Mouse (Mus musculus) embryonic facial prominence, embryonic 11.5 days (tissue): ENCODE results near the gene Sox2. TPM values are rescaled to one million over a fixed set of nuclear protein-coding genes. Genes with fewer than 3 reads are reported as not detected.

Experiments
- ATAC-seq: fragments of 200-750 bp; cut with Nextera tagmentation; replicated peaks from 2 replicates; pipeline ENCODE4 v1.8.0; 2017; ENCODE audit warnings: low read depth; ENCODE audit not compliant: insufficient number of reproducible peaks, low FRiP score, low TSS enrichment
- DNase-seq: peaks from one replicate; pipeline ENCODE4 v3.0.0-alpha.2; 2015; ENCODE audit warnings: low spot score
- H3K27ac ChIP-seq: fragments of 300-500 bp; sonication (generic); replicated peaks from 2 replicates; pipeline ENCODE4 v1.5.1; 2014; ENCODE audit warnings: mild to moderate bottlenecking, low read depth, low read length, control low read depth
- H3K27me3 ChIP-seq: fragments of 300-500 bp; sonication (generic); 2 replicates; pipeline ENCODE4 v1.6.1; 2014; ENCODE audit warnings: mild to moderate bottlenecking, low read length, moderate library complexity, mixed read lengths; ENCODE audit not compliant: control insufficient read depth, insufficient read depth
- H3K36me3 ChIP-seq: fragments of 300-500 bp; sonication (generic); replicated peaks from 2 replicates; pipeline ENCODE4 v1.6.1; 2014; ENCODE audit warnings: low read depth, mild to moderate bottlenecking, low read length, moderate library complexity, mixed read lengths; ENCODE audit not compliant: control insufficient read depth, insufficient read depth
- H3K4me1 ChIP-seq: fragments of 300-500 bp; sonication (generic); 2 replicates; pipeline ENCODE4 v1.6.1; 2014; ENCODE audit warnings: low read length, mixed read lengths; ENCODE audit not compliant: control insufficient read depth, insufficient read depth
- H3K4me2 ChIP-seq: fragments of 300-500 bp; sonication (generic); 2 replicates; pipeline ENCODE4 v1.6.1; 2014; ENCODE audit warnings: low read depth, mild to moderate bottlenecking, control low read depth, low read length, moderate library complexity
- H3K4me3 ChIP-seq: fragments of 300-500 bp; sonication (generic); 2 replicates; pipeline ENCODE4 v1.5.1; 2014; ENCODE audit warnings: low read depth, low read length, control low read depth
- H3K9ac ChIP-seq: fragments of 300-500 bp; sonication (generic); replicated peaks from 2 replicates; pipeline ENCODE4 v1.6.1; 2014; ENCODE audit warnings: mild to moderate bottlenecking, control low read depth, low read length
- H3K9me3 ChIP-seq: fragments of 300-500 bp; sonication (generic); replicated peaks from 2 replicates; pipeline ENCODE4 v1.6.1; 2016; ENCODE audit warnings: mild to moderate bottlenecking, low read length, inconsistent platforms, mixed read lengths; ENCODE audit not compliant: control insufficient read depth
- WGBS: fragments of 180-500 bp; shearing (Covaris S2); extraction: QIAGEN DNeasy Blood & Tissue Kit; methylation state at CpG from one replicate; pipeline ENCODE4 v1.1.7; 2014; 5-methylcytosine and 5-hydroxymethylcytosine counted together
- microRNA counts: library from miRNA; unstranded; fragments of <30 nt; microRNA quantifications from one replicate; lab custom pipeline; 2016
- microRNA-seq: library from miRNA; unstranded; fragments of <30 nt; microRNA quantifications from one replicate; pipeline ENCODE4, GENCODE M21; 2016; ENCODE audit warnings: borderline number of aligned reads
- polyA plus RNA-seq: library from polyadenylated mRNA; unstranded; fragments of >200 nt; fragmentation: Nextera tagmentation; extraction: Ambion mirVana; gene quantifications from 2 replicates; pipeline ENCODE4 v1.2.1, GENCODE M21; 2014

Gene Sox2
- polyA plus RNA-seq, 1 experiment from 2014 or later: 13.2 TPM

DNA sequence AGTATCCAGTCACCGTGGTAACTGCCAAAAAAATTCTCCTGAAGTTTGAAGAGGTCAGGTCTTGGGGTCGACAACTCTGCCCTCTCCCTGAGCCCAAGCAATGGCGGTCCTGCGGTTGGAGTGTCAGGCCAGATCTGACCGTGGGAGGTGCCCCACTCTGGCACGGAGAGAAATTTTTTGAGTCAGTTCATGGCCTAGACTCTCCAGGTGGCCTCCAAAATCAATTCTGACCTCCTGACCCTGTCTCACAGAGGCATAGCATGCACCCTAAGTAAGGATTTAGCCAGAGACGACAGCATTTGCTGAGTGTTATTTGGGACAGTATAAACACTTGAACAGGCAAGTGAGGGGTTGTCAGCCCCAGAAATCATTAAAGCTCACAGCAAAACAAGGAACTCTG lies 28.6 kb downstream of the Sox2 start:
- H3K4me3 ChIP-seq: no peak overlapping the region
- DNase-seq (no peak), ATAC-seq (peak; percentile 76)
- no peak overlapping the region for H3K27ac ChIP-seq
- no peak overlapping the region for H3K9ac ChIP-seq
- 8% methylated on average over 7 of the region's 7 CpGs for WGBS
- H3K9me3 ChIP-seq: no peaks in the 10 kb centered on the region
- no peak overlapping the region for H3K4me2 ChIP-seq
- H3K36me3 ChIP-seq: no peaks in the 10 kb centered on the region
- no peaks in the 10 kb centered on the region for H3K4me1 ChIP-seq
- no peaks in the 10 kb centered on the region for H3K27me3 ChIP-seq

GRCm38 (mm10) chr3:34679439-34679838 lies 29.2 kb downstream of the Sox2 start:
- H3K4me3 ChIP-seq: no peak overlapping the region
- H3K9me3 ChIP-seq: no peaks in the 10 kb centered on the region
- no peaks in the 10 kb centered on the region for H3K27me3 ChIP-seq
- WGBS: 53% methylated on average over 2 of the region's 2 CpGs
- DNase-seq: no peak
- no peaks in the 10 kb centered on the region for H3K4me1 ChIP-seq
- H3K4me2 ChIP-seq: no peak overlapping the region
- H3K9ac ChIP-seq: no peak overlapping the region
- no peaks in the 10 kb centered on the region for H3K36me3 ChIP-seq
- ATAC-seq: no peak
- H3K27ac ChIP-seq: no peak overlapping the region

DNA sequence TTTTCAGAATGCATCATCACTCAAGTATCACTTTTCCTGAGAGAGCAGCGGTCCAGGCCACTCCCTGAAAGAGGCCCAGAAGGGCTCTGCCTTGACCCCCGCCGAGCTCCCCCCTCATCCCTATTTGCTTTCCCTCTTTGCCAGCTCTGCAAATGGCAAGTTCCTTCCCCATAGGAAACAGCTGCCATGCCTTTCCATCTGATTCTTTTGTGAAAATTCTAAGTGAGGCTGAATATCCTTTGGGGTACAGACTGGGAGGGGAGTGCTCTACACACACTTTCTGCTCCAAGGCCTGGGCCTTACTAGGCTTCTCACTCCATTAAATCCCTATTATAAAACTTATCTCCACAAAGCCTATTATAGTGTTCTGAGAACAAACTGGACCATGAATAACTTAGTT lies 29.7 kb downstream of the Sox2 start:
- H3K27ac ChIP-seq: no peak overlapping the region
- H3K9ac ChIP-seq: no peak overlapping the region
- no peaks in the 10 kb centered on the region for H3K27me3 ChIP-seq
- H3K36me3 ChIP-seq: no peaks in the 10 kb centered on the region
- no peak overlapping the region for H3K4me2 ChIP-seq
- WGBS: 15% methylated on average over 3 of the region's 3 CpGs
- no peak for DNase-seq
- no peaks in the 10 kb centered on the region for H3K9me3 ChIP-seq
- no peak overlapping the region for H3K4me3 ChIP-seq
- ATAC-seq: peak; percentile 52; the same call in 1 of the 2 replicates
- H3K4me1 ChIP-seq: no peaks in the 10 kb centered on the region

DNA sequence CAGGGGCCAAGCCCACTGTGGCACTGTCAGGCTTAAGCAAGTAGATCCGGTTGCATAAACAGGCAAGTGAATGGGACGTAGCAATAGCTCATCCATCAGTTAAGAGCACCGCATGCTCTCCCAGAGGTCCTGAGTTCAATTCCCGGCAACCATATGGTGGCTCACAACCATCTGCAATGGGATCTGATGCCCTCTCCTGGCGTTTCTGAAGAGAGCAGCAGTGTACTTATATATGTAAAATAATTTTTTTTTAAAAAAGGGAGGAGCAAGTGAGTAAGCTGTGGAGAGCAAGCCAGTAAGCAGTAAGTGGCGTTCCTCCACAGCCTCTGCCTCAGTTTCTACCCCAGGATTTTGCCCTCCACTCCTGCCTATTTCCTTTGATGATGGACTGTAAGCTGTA lies 37.9 kb downstream of the Sox2 start:
- Histone ChIP-seq H3K4me1 (no peaks in the 10 kb centered on the region), H3K27me3 (no peaks in the 10 kb centered on the region), H3K4me2 (no peak overlapping the region), H3K9ac (no peak overlapping the region), H3K4me3 (no peak overlapping the region), H3K36me3 (no peaks in the 10 kb centered on the region), H3K9me3 (no peaks in the 10 kb centered on the region), H3K27ac (no peak overlapping the region)
- DNase-seq: no peak
- ATAC-seq: no peak
- 83% methylated on average over 6 of the region's 6 CpGs for WGBS

DNA sequence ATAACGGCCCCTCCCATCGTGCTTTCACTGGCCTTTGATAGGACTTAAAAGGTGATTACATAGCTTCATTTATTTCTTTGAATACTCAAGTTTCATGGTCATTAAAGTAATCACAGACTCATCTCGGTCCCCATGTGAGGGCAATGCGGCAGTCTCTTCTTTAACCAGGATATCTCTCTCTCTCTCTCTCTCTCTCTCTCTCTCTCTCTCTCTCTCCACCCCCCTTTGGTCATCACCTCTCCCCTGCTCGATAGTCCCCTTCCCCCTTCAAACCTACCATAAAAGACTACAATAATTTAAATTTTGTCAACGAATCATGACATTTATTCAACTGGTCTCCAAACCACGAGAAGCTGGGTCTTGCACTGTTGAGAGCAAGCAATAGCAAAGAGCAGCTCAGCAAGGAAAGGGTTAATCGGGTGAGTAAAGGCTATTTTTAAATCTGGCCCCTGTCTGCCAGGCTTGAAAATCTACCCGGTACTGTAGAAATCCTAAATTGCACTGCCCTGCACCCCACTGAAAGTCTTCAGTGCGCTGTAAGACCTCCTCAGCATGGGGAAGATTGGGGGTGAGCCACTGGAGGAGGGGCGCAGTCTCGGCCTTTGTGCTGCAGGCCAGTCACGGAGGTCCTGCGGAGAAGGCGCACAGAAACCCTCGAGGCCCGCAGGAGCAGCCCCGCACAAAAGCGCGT lies 41.6 kb downstream of the Sox2 start:
- Histone ChIP-seq H3K27me3 (no peaks in the 10 kb centered on the region), H3K4me1 (no peaks in the 10 kb centered on the region), H3K4me3 (peak overlapping the region; percentile 23; the same call in 1 of the 2 replicates), H3K27ac (no peak overlapping the region), H3K36me3 (no peaks in the 10 kb centered on the region), H3K9ac (peak overlapping the region; percentile 65), H3K4me2 (peak overlapping the region; percentile 40), H3K9me3 (no peaks in the 10 kb centered on the region)
- DNase-seq (peak; percentile 74), ATAC-seq (peak; percentile 87)
- 5% methylated on average over 20 of the region's 20 CpGs for WGBS

GRCm38 (mm10) chr3:34692394-34692745 lies 42.2 kb downstream of the Sox2 start:
- peak overlapping the region; percentile 40 for H3K4me2 ChIP-seq
- H3K9ac ChIP-seq: peak overlapping the region; percentile 65
- H3K4me3 ChIP-seq: peak overlapping the region; percentile 23; the same call in 1 of the 2 replicates
- ATAC-seq: 0 out of 2 replicates have a peak, but pooled peaks have one; percentile 26
- DNase-seq: no peak
- WGBS: 8% methylated on average over 15 of the region's 15 CpGs
- H3K36me3 ChIP-seq: no peaks in the 10 kb centered on the region
- H3K27me3 ChIP-seq: no peaks in the 10 kb centered on the region
- H3K4me1 ChIP-seq: no peaks in the 10 kb centered on the region
- H3K27ac ChIP-seq: no peak overlapping the region
- H3K9me3 ChIP-seq: no peaks in the 10 kb centered on the region

MicroRNAs within 50 kb of the gene (microRNA counts, 519-probe panel; counts per million panel counts)
- not detected for microRNA mmu-miR-1897-3p (lab: Ali Mortazavi, UCI)

Small RNAs within 50 kb of the gene (microRNA-seq; reads per million reads assigned to microRNA genes)
- gene Mir1897: not detected
